Mouse (Mus musculus) kidney, adult 2 months (tissue): ENCODE results near the gene Plpp4.

Experiments used
- CTCF ChIP-seq: fragments of 200-500 bp; conservative IDR thresholded peaks from 2 replicates; pipeline ENCODE4 v1.5.1; 2011; ENCODE audit warnings: low read depth, mild to moderate bottlenecking, control low read depth, low read length, moderate library complexity, mixed read lengths; ENCODE audit not compliant: insufficient read depth, insufficient read length
- POLR2A ChIP-seq: fragments of 200-500 bp; IDR thresholded peaks from one replicate; pipeline ENCODE4 v1.6.1; 2011; ENCODE audit warnings: low read depth, low read length, control low read depth

GRCm38 (mm10) chr7:129235995-129236394 is 20.8 kb upstream of the Plpp4 start:
- TF ChIP-seq CTCF (no peak), POLR2A (no peak)
